Mouse (Mus musculus) liver, embryonic 12.5 days (tissue): ENCODE data around the gene Wapl. TPM values are rescaled to one million over a fixed set of nuclear protein-coding genes. Genes with fewer than 3 reads are reported as not detected.

Experiments
- ATAC-seq: fragments of 200-750 bp; cut with Nextera tagmentation; 2 replicates; pipeline ENCODE4 v1.8.0; 2017; ENCODE audit warnings: moderate number of reproducible peaks, mild to moderate bottlenecking, moderate library complexity
- H3K27ac ChIP-seq: fragments of 300-500 bp; sonication (generic); 2 replicates; pipeline ENCODE4 v1.5.1; 2016; ENCODE audit warnings: mild to moderate bottlenecking
- H3K27me3 ChIP-seq: fragments of 300-500 bp; sonication (generic); replicated peaks from 2 replicates; pipeline ENCODE4 v1.6.1; 2016; ENCODE audit warnings: mild to moderate bottlenecking, moderate library complexity
- H3K36me3 ChIP-seq: fragments of 300-500 bp; sonication (generic); 2 replicates; pipeline ENCODE4 v1.6.1; 2016; ENCODE audit warnings: mild to moderate bottlenecking, moderate library complexity
- H3K4me1 ChIP-seq: fragments of 300-500 bp; sonication (generic); 2 replicates; pipeline ENCODE4 v1.6.1; 2016
- H3K4me2 ChIP-seq: fragments of 300-500 bp; sonication (generic); 2 replicates; pipeline ENCODE4 v1.6.1; 2016; ENCODE audit warnings: mild to moderate bottlenecking, moderate library complexity
- H3K4me3 ChIP-seq: fragments of 300-500 bp; sonication (generic); 2 replicates; pipeline ENCODE4 v1.5.1; 2016; ENCODE audit warnings: mild to moderate bottlenecking, moderate library complexity
- H3K9ac ChIP-seq: fragments of 300-500 bp; sonication (generic); 2 replicates; pipeline ENCODE4 v1.6.1; 2016; ENCODE audit warnings: mild to moderate bottlenecking, moderate library complexity
- H3K9me3 ChIP-seq: fragments of 300-500 bp; sonication (generic); replicated peaks from 2 replicates; pipeline ENCODE4 v1.6.1; 2016; ENCODE audit warnings: mild to moderate bottlenecking, moderate library complexity
- WGBS: fragments of 180-500 bp; shearing (Covaris S2); methylation state at CpG from one replicate; pipeline ENCODE4 v1.1.7; 2016; ENCODE audit not compliant: insufficient replicate concordance; 5-methylcytosine and 5-hydroxymethylcytosine counted together
- polyA plus RNA-seq: library from polyadenylated mRNA; unstranded; fragments of >200 nt; fragmentation: Nextera tagmentation; extraction: Ambion mirVana; gene quantifications from 2 replicates; pipeline ENCODE4 v1.2.1, GENCODE M21; 2016

The Wapl gene
- polyA plus RNA-seq, 1 experiment from 2014 or later: 43.8 TPM

GRCm38 (mm10) chr14:34777810-34778209 lies 104.1 kb downstream of the Wapl start:
- 12% methylated on average over 10 of the region's 10 CpGs for WGBS
- H3K4me1 ChIP-seq: no peaks in the 10 kb centered on the region

GRCm38 (mm10) chr14:34778760-34779159 lies 105.0 kb downstream of the Wapl start:
- ATAC-seq: no peak
- H3K36me3 ChIP-seq: no peaks in the 10 kb centered on the region
- 0 out of 2 replicates have a peak, but pooled peaks cover 8% of the 10 kb centered on the region for H3K27me3 ChIP-seq
- no peak overlapping the region for H3K27ac ChIP-seq
- no peaks in the 10 kb centered on the region for H3K9me3 ChIP-seq
- no peak overlapping the region for H3K4me2 ChIP-seq
- H3K4me1 ChIP-seq: no peaks in the 10 kb centered on the region
- WGBS: 66% methylated on average over 7 of the region's 7 CpGs
- H3K9ac ChIP-seq: no peak overlapping the region
- H3K4me3 ChIP-seq: no peak overlapping the region

More at GRCm38 (mm10) chr14:34777810-34778209, 104.1 kb downstream of the Wapl start:
- Histone ChIP-seq H3K36me3 (no peaks in the 10 kb centered on the region), H3K4me3 (no peak overlapping the region), H3K27ac (no peak overlapping the region), H3K9me3 (no peaks in the 10 kb centered on the region), H3K9ac (no peak overlapping the region), H3K4me2 (no peak overlapping the region), H3K27me3 (0 out of 2 replicates have a peak, but pooled peaks cover 8% of the 10 kb centered on the region)
- no peak for ATAC-seq

DNA sequence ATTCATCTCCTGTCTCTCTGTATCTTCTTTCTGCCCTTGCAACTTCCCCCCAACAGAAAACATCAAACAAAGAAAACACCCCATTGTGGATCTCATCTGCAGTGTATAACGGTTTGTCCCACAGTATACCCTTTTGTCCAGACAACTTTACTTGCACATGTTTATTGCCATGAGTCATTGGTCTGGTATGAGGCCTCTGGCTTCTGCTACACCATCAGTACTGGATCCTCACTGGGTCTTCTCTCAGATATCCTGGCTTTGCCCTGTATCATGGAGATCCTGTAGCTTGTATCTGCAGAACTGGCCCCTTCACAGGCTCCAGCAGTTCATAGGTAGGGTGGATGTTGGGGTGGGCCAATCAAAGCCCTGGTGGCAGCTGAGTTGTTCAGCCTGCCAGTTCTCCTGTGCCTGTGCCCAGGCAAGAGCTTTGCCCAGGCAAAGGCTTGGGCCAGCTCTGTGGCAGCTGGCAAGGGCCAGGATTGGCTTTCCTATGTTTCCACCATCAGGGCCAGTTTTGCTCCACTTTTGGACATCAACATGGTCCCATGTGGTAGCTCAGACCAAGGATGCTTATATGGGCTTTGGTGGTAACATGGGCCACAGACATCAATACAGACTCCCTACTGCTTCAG lies 119.8 kb downstream of the Wapl start:
- Histone ChIP-seq H3K4me1 (no peaks in the 10 kb centered on the region), H3K4me3 (no peak overlapping the region), H3K27ac (no peak overlapping the region), H3K9me3 (no peaks in the 10 kb centered on the region), H3K27me3 (no peaks in the 10 kb centered on the region), H3K9ac (no peak overlapping the region), H3K36me3 (no peaks in the 10 kb centered on the region), H3K4me2 (no peak overlapping the region)
- no peak for ATAC-seq
- 45% methylated on average over 1 of the region's 1 CpGs for WGBS

Other genes with a start within 250 kb of the Wapl start
- gene Bmpr1a, start 170.6 kb upstream of the Wapl start, polyA plus RNA-seq: 8.6 and 8.8 TPM in 2 replicates
- gene 9230112D13Rik, start 151.1 kb upstream of the Wapl start, polyA plus RNA-seq: not detected in 2 replicates
- gene Ldb3, start 85.2 kb upstream of the Wapl start, polyA plus RNA-seq: 0.17 and 0.20 TPM in 2 replicates
- not detected in 2 replicates for gene Opn4, start 73.8 kb upstream of the Wapl start, polyA plus RNA-seq
- 0.23 and 0.26 TPM in 2 replicates for gene Grid1, start 146.2 kb downstream of the Wapl start, polyA plus RNA-seq